Mouse (Mus musculus): Measurements from ENCODE around the gene Foxd3.

Gene Foxd3

GRCm38 (mm10) chr4:99657831-99658470 lies 1.9 kb downstream of the Foxd3 start:
- no peak for DNase-seq

- DNase-seq, result no peak
These were observed 2.8 kb downstream of the Foxd3 start for GRCm38 (mm10) chr4:99658881-99659280.

GRCm38 (mm10) chr4:99659361-99660072 lies 3.4 kb downstream of the Foxd3 start:
- DNase-seq, result no peak

DNA sequence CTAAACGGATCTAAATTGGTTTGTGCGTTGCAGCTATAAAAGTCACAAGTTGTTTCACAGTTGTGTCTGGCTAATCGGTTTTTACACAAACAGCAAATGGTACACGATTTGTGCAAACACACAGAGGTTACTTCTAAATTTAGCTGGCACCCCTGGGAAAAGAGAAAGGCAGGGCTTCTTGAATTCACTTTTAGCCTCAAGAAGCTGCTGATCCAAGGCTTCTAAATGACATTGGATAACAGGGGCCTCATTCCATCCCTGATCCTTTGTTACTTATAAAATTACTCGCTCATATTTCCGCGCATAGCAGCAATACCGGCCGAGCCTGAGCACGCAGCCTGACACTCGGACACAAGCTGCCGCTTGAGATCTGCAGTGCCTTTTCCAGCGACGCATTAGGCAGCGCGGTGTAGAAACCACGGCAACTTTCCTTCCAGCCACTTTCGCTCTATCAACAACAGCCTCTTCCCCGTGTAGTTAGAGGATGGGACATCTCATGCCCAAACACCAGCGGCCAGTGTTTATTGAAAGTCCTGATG lies 4.0 kb downstream of the Foxd3 start:
- no peak for DNase-seq

DNA sequence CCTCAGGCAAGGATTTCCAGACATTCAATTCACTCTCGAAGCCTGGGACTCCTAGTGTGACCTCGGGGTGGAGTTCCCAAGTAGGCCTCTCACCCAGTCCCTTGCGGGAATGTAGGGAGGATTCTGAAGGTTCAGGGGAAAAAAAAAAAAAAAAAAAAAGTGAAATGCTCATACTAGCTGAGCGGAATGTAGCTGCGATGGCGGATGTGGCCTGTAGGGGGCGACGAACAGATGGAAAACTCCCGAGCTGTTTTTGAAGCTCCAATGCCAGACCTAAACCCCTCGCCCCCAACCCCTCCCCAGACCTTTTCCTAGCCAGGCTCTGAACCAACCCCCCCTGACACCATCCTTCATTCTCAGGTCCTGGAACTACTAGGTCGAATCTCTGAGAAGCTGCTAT lies 4.9 kb downstream of the Foxd3 start:
- peak; percentile 65 for DNase-seq

GRCm38 (mm10) chr4:99661956-99662355 lies 5.9 kb downstream of the Foxd3 start:
- no peak for DNase-seq

- DNase-seq, result no peak
These were observed 6.3 kb downstream of the Foxd3 start for GRCm38 (mm10) chr4:99662431-99662830.

DNA sequence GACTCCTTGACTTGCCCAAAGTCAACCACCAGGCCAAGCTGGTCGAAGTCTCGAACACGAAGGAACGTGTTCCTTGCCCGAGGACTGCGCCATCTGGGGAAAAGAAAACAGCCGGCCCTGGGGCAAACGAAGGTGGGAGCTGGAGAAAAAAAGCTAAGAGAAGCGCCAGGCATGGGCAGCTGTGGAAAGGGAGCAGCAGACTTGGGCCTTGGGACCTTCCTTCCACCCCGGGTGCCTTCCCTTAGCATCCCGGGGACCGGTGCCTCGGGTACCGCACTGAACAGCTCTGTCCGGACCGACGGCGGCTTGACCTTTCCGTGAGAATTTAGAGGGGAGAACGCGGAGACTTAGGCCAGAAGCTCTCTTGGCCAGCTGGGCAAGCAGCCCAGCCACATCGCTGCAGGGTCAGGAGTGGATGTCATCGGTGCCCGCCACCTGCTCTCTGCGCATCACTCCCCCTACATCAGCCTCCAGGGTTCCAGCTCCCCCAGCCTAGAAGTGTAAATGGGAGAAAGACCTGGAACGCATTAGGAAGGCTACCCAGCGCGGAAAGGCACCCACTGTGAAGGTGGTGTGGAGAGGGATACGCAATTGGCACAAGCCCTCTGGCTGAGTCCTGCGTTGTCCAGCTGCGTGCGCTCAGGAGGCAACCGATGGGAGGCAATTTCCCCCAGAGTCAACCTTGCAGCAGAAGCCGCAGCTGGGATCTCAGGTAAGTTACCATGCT lies 6.9 kb downstream of the Foxd3 start:
- no peak for DNase-seq

GRCm38 (mm10) chr4:99663710-99664109 lies 7.6 kb downstream of the Foxd3 start:
- DNase-seq, result no peak

DNA sequence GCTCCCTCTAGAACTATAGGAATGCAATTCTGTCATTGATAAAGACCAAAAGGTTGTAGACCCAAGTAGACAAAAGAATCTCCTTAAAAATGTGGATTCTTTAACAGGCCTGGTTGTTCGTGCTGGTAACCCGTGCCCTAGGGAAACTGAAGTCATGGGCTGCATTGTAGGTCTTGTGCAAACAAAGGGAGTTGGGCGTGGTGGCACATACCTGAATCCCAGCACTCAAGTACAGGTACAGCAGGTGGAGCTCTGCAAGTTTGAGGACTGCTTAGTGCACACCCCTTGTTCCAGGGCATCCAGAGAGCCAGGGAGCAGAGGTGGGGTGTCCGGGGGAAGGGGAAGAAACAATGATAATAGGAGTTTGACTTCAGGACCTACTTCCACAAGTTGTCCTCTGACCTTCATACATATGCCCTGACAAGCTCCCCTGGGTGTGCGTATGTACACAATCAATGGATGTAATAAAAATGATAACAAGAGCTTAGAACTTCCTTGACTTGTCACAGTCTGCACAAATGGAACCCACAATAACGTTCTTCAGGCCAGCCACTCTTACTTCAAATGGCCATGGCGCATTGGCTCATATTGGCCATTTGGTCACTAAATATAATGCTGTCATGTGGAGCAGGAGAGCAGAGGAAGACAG lies 14.2 kb downstream of the Foxd3 start:
- DNase-seq, result no peak

- no peak for DNase-seq
These were observed 19.1 kb downstream of the Foxd3 start for GRCm38 (mm10) chr4:99675191-99675590.

- no peak for DNase-seq
These were observed 27.8 kb downstream of the Foxd3 start for GRCm38 (mm10) chr4:99683941-99684340.

DNA sequence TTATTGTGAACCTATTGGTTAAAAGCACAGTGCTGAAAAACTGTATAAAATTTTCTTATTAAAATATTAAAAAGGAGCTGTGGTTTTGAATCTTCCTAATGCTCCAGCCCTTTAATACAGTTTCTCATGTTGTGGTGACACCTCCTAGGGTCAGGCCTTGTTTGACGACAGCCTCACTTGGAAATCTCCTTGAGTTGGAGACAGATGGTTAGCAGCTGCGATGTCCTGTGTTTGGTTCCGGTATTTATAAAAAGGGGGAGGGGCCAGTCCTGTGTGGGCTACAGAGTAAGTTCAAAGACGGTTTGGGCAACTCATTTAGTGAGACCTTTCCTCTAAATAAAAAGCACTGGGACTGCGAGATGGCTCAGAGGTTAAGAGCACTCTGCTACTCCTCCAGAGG lies 30.2 kb downstream of the Foxd3 start:
- DNase-seq, result no peak

Measured in right cerebral cortex, postnatal 14 days (tissue).